Mouse (Mus musculus) heart, postnatal 0 days (tissue): Measurements from ENCODE around the gene Mrvi1. TPM values are rescaled to one million over a fixed set of nuclear protein-coding genes. Genes with fewer than 3 reads are reported as not detected.
A peak's percentile ranks its signal among the peaks of the same experiment; 100 is the strongest.

Experiments
- ATAC-seq: fragments of 200-750 bp; cut with Nextera tagmentation; 2 replicates; pipeline ENCODE4 v1.8.0; 2017; ENCODE audit warnings: low read depth, moderate number of reproducible peaks, moderate library complexity; ENCODE audit not compliant: insufficient read depth
- DNase-seq: peaks from one replicate; pipeline ENCODE4 v3.0.0-alpha.2; 2016; ENCODE audit warnings: low spot score
- H3K27ac ChIP-seq: fragments of 300-500 bp; sonication (generic); 2 replicates; pipeline ENCODE4 v1.5.1; 2014; ENCODE audit warnings: low read depth, mild to moderate bottlenecking
- H3K27me3 ChIP-seq: fragments of 300-500 bp; sonication (generic); 2 replicates; pipeline ENCODE4 v1.6.1; 2014; ENCODE audit warnings: low read length, mixed read lengths; ENCODE audit not compliant: control insufficient read depth, insufficient read depth
- H3K36me3 ChIP-seq: fragments of 300-500 bp; sonication (generic); replicated peaks from 2 replicates; pipeline ENCODE4 v1.6.1; 2014; ENCODE audit warnings: low read length, mixed read lengths; ENCODE audit not compliant: control insufficient read depth, insufficient read depth
- H3K4me1 ChIP-seq: fragments of 300-500 bp; sonication (generic); 2 replicates; pipeline ENCODE4 v1.6.1; 2014; ENCODE audit warnings: antibody characterized with exemption; ENCODE audit not compliant: control insufficient read depth, insufficient read depth
- H3K4me2 ChIP-seq: fragments of 300-500 bp; sonication (generic); 2 replicates; pipeline ENCODE4 v1.6.1; 2014; ENCODE audit warnings: low read depth, mild to moderate bottlenecking, low read length, moderate library complexity
- H3K4me3 ChIP-seq: fragments of 300-500 bp; sonication (generic); 2 replicates; pipeline ENCODE4 v1.5.1; 2014; ENCODE audit warnings: low read depth, low read length
- H3K9ac ChIP-seq: fragments of 300-500 bp; sonication (generic); replicated peaks from 2 replicates; pipeline ENCODE4 v1.6.1; 2014; ENCODE audit warnings: low read depth, low read length, mixed read lengths
- H3K9me3 ChIP-seq: fragments of 300-500 bp; sonication (generic); replicated peaks from 2 replicates; pipeline ENCODE4 v1.6.1; 2016; ENCODE audit warnings: low read length; ENCODE audit not compliant: control insufficient read depth
- CTCF ChIP-seq: IDR thresholded peaks from 2 replicates; pipeline ENCODE4 v1.5.1; 2016; ENCODE audit warnings: antibody characterized with exemption, control low read depth, low read depth
- EP300 ChIP-seq: IDR thresholded peaks from 2 replicates; pipeline ENCODE4 v1.6.1; 2016; ENCODE audit warnings: antibody characterized with exemption, low read depth
- WGBS: fragments of 180-500 bp; shearing (Covaris S2); extraction: QIAGEN DNeasy Blood & Tissue Kit; methylation state at CpG from one replicate; pipeline ENCODE4 v1.1.7; 2014; 5-methylcytosine and 5-hydroxymethylcytosine counted together
- polyA plus RNA-seq: library from polyadenylated mRNA; unstranded; fragments of >200 nt; fragmentation: Nextera tagmentation; extraction: Ambion mirVana; gene quantifications from 2 replicates; pipeline ENCODE4 v1.2.1, GENCODE M21; 2015
- total RNA-seq: library from RNA; depleted of rRNA; stranded (reverse); fragments of >200 nt; gene quantifications from 2 replicates; pipeline ENCODE4 v1.2.3, GENCODE M21; 2014; ENCODE audit warnings: low replicate concordance

Gene Mrvi1
- total and polyA plus RNA-seq, 2 experiments from 2014 or later: 3.1 to 7.6 TPM

GRCm38 (mm10) chr7:110881746-110882333 is 100.4 kb downstream of the Mrvi1 start:
- no peak overlapping the region for H3K9ac ChIP-seq
- no peaks in the 10 kb centered on the region for H3K27me3 ChIP-seq
- H3K27ac ChIP-seq: no peak overlapping the region
- no peak overlapping the region for H3K4me2 ChIP-seq
- TF ChIP-seq CTCF: no peak
- DNase-seq: no peak
- H3K36me3 ChIP-seq: no peaks in the 10 kb centered on the region
- no peak overlapping the region for H3K4me3 ChIP-seq
- H3K4me1 ChIP-seq: 0 out of 2 replicates have a peak, but pooled peaks cover 4% of the 10 kb centered on the region
- no peaks in the 10 kb centered on the region for H3K9me3 ChIP-seq
- 63% methylated on average over 2 of the region's 2 CpGs for WGBS
- no peak for ATAC-seq

GRCm38 (mm10) chr7:110878028-110878427 is 104.2 kb downstream of the Mrvi1 start:
- no peak for TF ChIP-seq CTCF
- no peak for TF ChIP-seq EP300
- no peak for ATAC-seq
- H3K36me3 ChIP-seq: no peaks in the 10 kb centered on the region
- no peak for DNase-seq
- no peak overlapping the region for H3K9ac ChIP-seq
- H3K4me3 ChIP-seq: no peak overlapping the region
- H3K27me3 ChIP-seq: no peaks in the 10 kb centered on the region
- no peak overlapping the region for H3K4me2 ChIP-seq
- H3K9me3 ChIP-seq: no peaks in the 10 kb centered on the region
- H3K27ac ChIP-seq: 0 out of 2 replicates have a peak overlapping the region, but pooled peaks have one; percentile 11
- 79% methylated on average over 4 of the region's 4 CpGs for WGBS
- H3K4me1 ChIP-seq: 0 out of 2 replicates have a peak, but pooled peaks cover 4% of the 10 kb centered on the region

DNA sequence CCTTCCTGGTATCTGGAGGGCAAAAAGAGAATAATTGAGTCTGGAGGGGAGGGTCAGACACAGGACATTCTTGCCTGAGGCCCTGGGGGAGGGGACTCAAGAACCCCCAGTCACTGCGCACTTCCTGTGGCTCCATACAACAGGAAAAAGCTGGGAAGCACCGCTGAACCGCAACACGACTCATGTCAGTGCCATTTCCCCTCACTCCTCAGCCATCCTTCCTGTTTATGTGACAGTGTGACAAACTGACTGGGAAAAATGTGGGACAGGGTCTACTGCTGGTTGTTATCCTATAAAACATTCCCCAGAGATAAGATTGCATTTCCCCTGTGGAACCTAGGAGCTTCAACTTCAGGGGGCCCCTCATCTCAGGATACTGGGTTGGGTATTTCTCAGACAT is 105.3 kb downstream of the Mrvi1 start:
- Histone ChIP-seq H3K4me2 (no peak overlapping the region), H3K27ac (no peak overlapping the region), H3K9ac (no peak overlapping the region), H3K36me3 (no peaks in the 10 kb centered on the region), H3K27me3 (no peaks in the 10 kb centered on the region), H3K4me1 (0 out of 2 replicates have a peak, but pooled peaks cover 4% of the 10 kb centered on the region), H3K4me3 (no peak overlapping the region), H3K9me3 (no peaks in the 10 kb centered on the region)
- ATAC-seq (no peak), DNase-seq (no peak)
- 70% methylated on average over 4 of the region's 4 CpGs for WGBS
- no peak for TF ChIP-seq EP300
- no peak for TF ChIP-seq CTCF

DNA sequence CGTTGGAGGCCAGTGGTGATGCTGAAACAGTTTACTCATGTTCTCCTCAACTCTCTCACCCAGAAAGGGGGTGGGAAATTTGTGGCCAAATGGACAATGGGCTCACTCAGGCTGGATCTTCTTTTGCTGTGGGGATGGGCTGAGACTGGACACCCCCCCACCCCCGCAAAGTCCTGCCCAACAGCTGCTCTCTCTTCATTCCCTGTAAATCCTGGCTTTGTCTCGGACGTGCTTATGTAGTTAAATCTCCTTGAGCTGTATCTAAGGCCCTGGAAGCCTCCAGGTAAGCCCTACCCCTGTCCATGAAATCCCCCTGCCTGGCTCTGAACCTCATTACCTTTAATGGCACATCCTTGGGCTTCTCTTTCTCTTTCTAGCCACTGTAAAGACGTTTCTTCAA is 113.5 kb downstream of the Mrvi1 start:
- TF ChIP-seq CTCF (no peak), EP300 (no peak)
- H3K36me3 ChIP-seq: no peaks in the 10 kb centered on the region; the same call in 1 of the 2 replicates
- H3K9ac ChIP-seq: no peak overlapping the region
- WGBS: 90% methylated on average over 5 of the region's 5 CpGs
- H3K27ac ChIP-seq: no peak overlapping the region
- no peak overlapping the region for H3K4me3 ChIP-seq
- H3K4me1 ChIP-seq: no peaks in the 10 kb centered on the region
- no peak overlapping the region for H3K4me2 ChIP-seq
- no peak for DNase-seq
- no peaks in the 10 kb centered on the region for H3K27me3 ChIP-seq
- H3K9me3 ChIP-seq: no peaks in the 10 kb centered on the region
- ATAC-seq: no peak

- Histone ChIP-seq H3K36me3 (no peaks in the 10 kb centered on the region; the same call in 1 of the 2 replicates), H3K27ac (no peak overlapping the region), H3K27me3 (no peaks in the 10 kb centered on the region), H3K9me3 (no peaks in the 10 kb centered on the region), H3K9ac (no peak overlapping the region), H3K4me2 (no peak overlapping the region), H3K4me1 (no peaks in the 10 kb centered on the region), H3K4me3 (no peak overlapping the region)
- no peak for TF ChIP-seq EP300
- no peak for TF ChIP-seq CTCF
- DNase-seq (no peak), ATAC-seq (no peak)
- 86% methylated on average over 6 of the region's 6 CpGs for WGBS
Observed at GRCm38 (mm10) chr7:110867116-110867515, 115.1 kb downstream of the Mrvi1 start.

DNA sequence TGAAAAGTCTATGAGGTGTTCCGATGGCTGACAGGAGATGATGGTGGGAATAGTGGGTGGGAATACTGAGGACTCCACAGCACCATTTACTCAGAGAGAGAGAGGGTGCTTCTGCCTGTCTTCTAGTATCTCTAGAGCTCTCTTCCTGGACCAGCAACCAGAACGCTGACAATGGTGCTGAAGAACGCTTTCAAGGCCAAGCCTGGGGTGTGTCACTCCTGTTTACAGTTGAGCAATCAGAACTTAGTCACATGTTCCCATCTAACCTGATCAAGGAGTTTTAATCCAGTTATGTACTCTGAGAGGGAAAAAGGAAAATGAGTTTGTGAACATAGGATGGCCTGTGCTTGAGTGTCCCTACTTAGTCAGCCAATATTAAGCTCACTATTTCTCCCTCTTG is 116.2 kb downstream of the Mrvi1 start:
- no peak for TF ChIP-seq CTCF
- TF ChIP-seq EP300: no peak
- no peaks in the 10 kb centered on the region for H3K9me3 ChIP-seq
- DNase-seq (no peak), ATAC-seq (no peak)
- no peaks in the 10 kb centered on the region for H3K27me3 ChIP-seq
- H3K4me1 ChIP-seq: no peaks in the 10 kb centered on the region
- WGBS: 77% methylated on average over 3 of the region's 3 CpGs
- no peak overlapping the region for H3K4me3 ChIP-seq
- H3K36me3 ChIP-seq: no peaks in the 10 kb centered on the region; the same call in 1 of the 2 replicates
- no peak overlapping the region for H3K9ac ChIP-seq
- no peak overlapping the region for H3K27ac ChIP-seq
- H3K4me2 ChIP-seq: no peak overlapping the region
